13 mouse cellular contexts compared by ENCODE assay signal in genomic region chr2:173256552-173256949, GRCm38 (mm10). TPM values are rescaled to one million over a fixed set of nuclear protein-coding genes. Genes with fewer than 3 reads are reported as not detected.
DNase-seq lines count a peak whose midpoint lies in the region; ATAC-seq and TF ChIP-seq lines count a peak whose summit lies in the region.
"Had no signal": no experiment of that assay in that cellular context is flagged by ENCODE, and none has a peak within 500 bp of the region (broad histone marks: within the 10 kb centered on the region; RNA-seq: fewer than 3 reads in every experiment).

No protein-coding gene starts in this region.

- ATAC-seq in heart, embryonic 15.5 days (replicated peaks; ENCODE audit: insufficient number of reproducible peaks, insufficient read depth, low FRiP score, low read depth), result no peak
- no peak for ATAC-seq in midbrain, embryonic 11.5 days (ENCODE audit: low FRiP score)
- peak; percentile 5; the same call in 1 of the 2 replicates for ATAC-seq in stomach, embryonic 15.5 days (ENCODE audit: insufficient read depth, low FRiP score, low read depth)

- no peaks in the 10 kb centered on the region for H3K36me3 ChIP-seq in heart, embryonic 15.5 days
- no peaks in the 10 kb centered on the region for H3K36me3 ChIP-seq in heart, embryonic 10.5 days
- no peaks in the 10 kb centered on the region for H3K36me3 ChIP-seq in midbrain, embryonic 10.5 days
- H3K36me3 ChIP-seq in midbrain, embryonic 11.5 days (ENCODE audit: control insufficient read depth, insufficient read depth, low read length), result no peaks in the 10 kb centered on the region
- no peaks in the 10 kb centered on the region for H3K36me3 ChIP-seq in stomach, embryonic 15.5 days
- H3K36me3 ChIP-seq: G1E had no signal

- 0 out of 2 replicates have a peak overlapping the region, but pooled peaks have one; percentile 68 for H3K27ac ChIP-seq in heart, embryonic 15.5 days
- no peak overlapping the region for H3K27ac ChIP-seq in heart, embryonic 10.5 days
- H3K27ac ChIP-seq in midbrain, embryonic 10.5 days (replicated peaks), result 0 out of 2 replicates have a peak overlapping the region, but pooled peaks have one; percentile 6
- no peak overlapping the region for H3K27ac ChIP-seq in midbrain, embryonic 11.5 days (ENCODE audit: low read depth, low read length)
- peak overlapping the region; percentile 53 for H3K27ac ChIP-seq in embryonic fibroblast, embryonic 13.5 days (ENCODE audit: insufficient read depth, low read length)
- H3K27ac ChIP-seq in stomach, embryonic 15.5 days, result peak overlapping the region; percentile 75
- H3K27ac ChIP-seq: liver, embryonic 14.5 days had no signal

- peaks cover 98% of the 10 kb centered on the region for H3K4me1 ChIP-seq in heart, embryonic 15.5 days (replicated peaks)
- H3K4me1 ChIP-seq in heart, embryonic 10.5 days, result peaks cover 92% of the 10 kb centered on the region
- H3K4me1 ChIP-seq in midbrain, embryonic 10.5 days, result peaks cover 97% of the 10 kb centered on the region
- peaks cover 65% of the 10 kb centered on the region for H3K4me1 ChIP-seq in midbrain, embryonic 11.5 days (ENCODE audit: control insufficient read depth, insufficient read depth, low read length)
- H3K4me1 ChIP-seq in embryonic fibroblast, embryonic 13.5 days (ENCODE audit: control insufficient read depth, insufficient read depth, low read length), result peaks cover 52% of the 10 kb centered on the region
- H3K4me1 ChIP-seq in stomach, embryonic 15.5 days, result peaks cover 93% of the 10 kb centered on the region

- TF ChIP-seq CTCF in embryonic fibroblast, embryonic 13.5 days (IDR thresholded peaks at IDR 0.05; ENCODE audit: borderline replicate concordance, insufficient read depth, low read length), result no peak

- DNase-seq in heart, embryonic 10.5 days (ENCODE audit: low spot score), result no peak
- no peak for DNase-seq in midbrain, embryonic 10.5 days (ENCODE audit: low spot score)
- DNase-seq in midbrain, embryonic 11.5 days (ENCODE audit: low spot score, missing footprints), result no peak
- no peak for DNase-seq in left cerebral cortex, adult 8-10 months (ENCODE audit: low spot score in 2 of 2)
- DNase-seq: adrenal gland, postnatal 14 days; heart, postnatal 10 days; kidney, adult 18-20 months had no signal

- H3K9ac ChIP-seq in heart, embryonic 15.5 days, result no peak overlapping the region
- no peak overlapping the region for H3K9ac ChIP-seq in midbrain, embryonic 11.5 days (ENCODE audit: low read length)
- no peak overlapping the region for H3K9ac ChIP-seq in stomach, embryonic 15.5 days
- H3K9ac ChIP-seq: liver, embryonic 14.5 days had no signal

- no peak for TF ChIP-seq POLR2A in embryonic fibroblast, embryonic 13.5 days (IDR thresholded peaks at IDR 0.05; ENCODE audit: low read depth, low read length)

- no peaks in the 10 kb centered on the region for H3K27me3 ChIP-seq in heart, embryonic 15.5 days
- peaks cover 50% of the 10 kb centered on the region for H3K27me3 ChIP-seq in heart, embryonic 10.5 days (ENCODE audit: insufficient read depth, poor library complexity, severe bottlenecking)
- peaks cover 21% of the 10 kb centered on the region; the same call in 1 of the 2 replicates for H3K27me3 ChIP-seq in midbrain, embryonic 10.5 days (ENCODE audit: low read depth, poor library complexity, severe bottlenecking)
- no peaks in the 10 kb centered on the region for H3K27me3 ChIP-seq in midbrain, embryonic 11.5 days (ENCODE audit: control insufficient read depth, insufficient read depth, low read length)
- H3K27me3 ChIP-seq in stomach, embryonic 15.5 days (replicated peaks), result no peaks in the 10 kb centered on the region

- no peak overlapping the region for H3K4me3 ChIP-seq in heart, embryonic 15.5 days
- no peak overlapping the region for H3K4me3 ChIP-seq in heart, embryonic 10.5 days
- no peak overlapping the region for H3K4me3 ChIP-seq in midbrain, embryonic 10.5 days
- no peak overlapping the region for H3K4me3 ChIP-seq in midbrain, embryonic 11.5 days (ENCODE audit: low read depth, low read length)
- no peak overlapping the region for H3K4me3 ChIP-seq in embryonic fibroblast, embryonic 13.5 days (ENCODE audit: insufficient read depth, low read length)
- no peak overlapping the region for H3K4me3 ChIP-seq in stomach, embryonic 15.5 days (replicated peaks)

- H3K9me3 ChIP-seq in heart, embryonic 15.5 days (replicated peaks), result no peaks in the 10 kb centered on the region
- no peaks in the 10 kb centered on the region for H3K9me3 ChIP-seq in heart, embryonic 10.5 days
- H3K9me3 ChIP-seq in midbrain, embryonic 10.5 days (replicated peaks), result no peaks in the 10 kb centered on the region
- H3K9me3 ChIP-seq in midbrain, embryonic 11.5 days (ENCODE audit: control insufficient read depth, low read length), result no peaks in the 10 kb centered on the region
- H3K9me3 ChIP-seq in stomach, embryonic 15.5 days, result no peaks in the 10 kb centered on the region

- H3K4me2 ChIP-seq in heart, embryonic 15.5 days, result no peak overlapping the region
- H3K4me2 ChIP-seq in midbrain, embryonic 11.5 days, result no peak overlapping the region
- peak overlapping the region; percentile 31; the same call in 1 of the 2 replicates for H3K4me2 ChIP-seq in stomach, embryonic 15.5 days

- WGBS in heart, embryonic 15.5 days, result 67% methylated on average over 4 of the region's 4 CpGs
- 68% methylated on average over 4 of the region's 4 CpGs for WGBS in heart, embryonic 10.5 days
- WGBS in midbrain, embryonic 10.5 days, result 92% methylated on average over 4 of the region's 4 CpGs
- WGBS in midbrain, embryonic 11.5 days, result 80% methylated on average over 4 of the region's 4 CpGs
- 55% methylated on average over 4 of the region's 4 CpGs for WGBS in stomach, embryonic 15.5 days

RNA-seq across cellular contexts. Expression of gene Pmepa1, which starts 19.8 kb away (rescaled TPM):
- 4.6 and 5.1 TPM in 2 replicates for polyA plus RNA-seq in heart, embryonic 15.5 days (2015; fragmentation: Nextera tagmentation; extraction: Ambion mirVana)
- polyA plus RNA-seq in heart, embryonic 10.5 days (2016; fragmentation: Nextera tagmentation; extraction: Ambion mirVana), result 1.4 and 1.9 TPM in 2 replicates
- polyA plus RNA-seq in midbrain, embryonic 10.5 days (2016; fragmentation: Nextera tagmentation; extraction: Ambion mirVana), result 1.2 and 2.0 TPM in 2 replicates
- 3.2 and 3.4 TPM in 2 replicates for polyA plus RNA-seq in midbrain, embryonic 11.5 days (2014; fragmentation: Nextera tagmentation; extraction: Ambion mirVana)
- polyA plus RNA-seq in embryonic fibroblast, embryonic 13.5 days (2011; ENCODE audit: insufficient read length, low read depth, missing spikeins), result 141 and 142 TPM in 2 replicates
- polyA plus RNA-seq in stomach, embryonic 15.5 days (2015; fragmentation: Nextera tagmentation; extraction: Ambion mirVana), result 7.3 and 7.5 TPM in 2 replicates
- total RNA-seq in left cerebral cortex, adult 8-10 months (2022), result 10 to 100 TPM; 34.3 to 67.8 (median 49.6) TPM
- polyA plus RNA-seq: G1E had no signal

RNA-seq across cellular contexts. Expression of gene Zbp1, which starts 37.8 kb away (rescaled TPM):
- 0.68 and 2.3 TPM in 2 replicates for polyA plus RNA-seq in heart, embryonic 15.5 days (2015; fragmentation: Nextera tagmentation; extraction: Ambion mirVana)
- polyA plus RNA-seq in heart, embryonic 10.5 days (2016; fragmentation: Nextera tagmentation; extraction: Ambion mirVana), result not detected in 2 replicates
- polyA plus RNA-seq in midbrain, embryonic 10.5 days (2016; fragmentation: Nextera tagmentation; extraction: Ambion mirVana), result 0.28 and 0.43 TPM in 2 replicates
- polyA plus RNA-seq in midbrain, embryonic 11.5 days (2014; fragmentation: Nextera tagmentation; extraction: Ambion mirVana), result 0.46 and 0.55 TPM in 2 replicates
- polyA plus RNA-seq in embryonic fibroblast, embryonic 13.5 days (2011; ENCODE audit: insufficient read length, low read depth, missing spikeins), result 2.6 and 5.6 TPM in 2 replicates
- polyA plus RNA-seq in stomach, embryonic 15.5 days (2015; fragmentation: Nextera tagmentation; extraction: Ambion mirVana), result 0.93 and 1.3 TPM in 2 replicates
- total RNA-seq in left cerebral cortex, adult 8-10 months (2022), result 1 to 10 TPM in 2 of 4 experiments, not detected in 2; 1.4 to 1.7 TPM
- polyA plus RNA-seq: G1E; limb, embryonic 11.5 days had no signal

Comparison
In these comparisons a context has a peak if more than half of its experiments do, and no peak if none do; other contexts are left out.
1. H3K27ac ChIP-seq: peak in heart, embryonic 15.5 days (single experiment), midbrain, embryonic 10.5 days (single experiment), embryonic fibroblast, embryonic 13.5 days (single experiment) and stomach, embryonic 15.5 days (single experiment); none in heart, embryonic 10.5 days (single experiment) and midbrain, embryonic 11.5 days (single experiment).
2. RNA of gene Pmepa1, which starts 19.8 kb away (polyA plus RNA-seq): 141 to 142 TPM in embryonic fibroblast, embryonic 13.5 days; 7.3 to 7.5 TPM in stomach, embryonic 15.5 days, 4.6 to 5.1 TPM in heart, embryonic 15.5 days, 3.2 to 3.4 TPM in midbrain, embryonic 11.5 days, 1.4 to 1.9 TPM in heart, embryonic 10.5 days and 1.2 to 2.0 TPM in midbrain, embryonic 10.5 days; every median in the first group is over 10 times any median in the second.